Mouse (Mus musculus) spleen, postnatal 14 days (tissue): ENCODE results near the gene 9330161L09Rik.
"Not testable (repeated sequence)": the region's sequence is repeated elsewhere in the genome, so short reads cannot be mapped to it uniquely, and the experiment has no call there.

Experiments used
- DNase-seq, 2 experiments: peaks; one replicate each; pipeline ENCODE4 v3.0.0; 2021 to 2022; ENCODE audit warnings: low spot score in 2 of 2

The 9330161L09Rik gene

GRCm38 (mm10) chr12:103407720-103408119 lies at the start of gene 9330161L09Rik:
Gene 9330161L09Rik, minus strand, starts transcription at chr12:103407820.
- no peak for DNase-seq

- DNase-seq: no peak
Observed at GRCm38 (mm10) chr12:103457140-103457539, 49.5 kb upstream of the 9330161L09Rik start, which contains the start of gene Ifi27l2b. Gene Ifi27l2b, minus strand, starts transcription at chr12:103457223.

- not testable (repeated sequence) for DNase-seq
Observed at GRCm38 (mm10) chr12:103456727-103457126, 49.1 kb upstream of the 9330161L09Rik start.

- DNase-seq: no peak
Observed at GRCm38 (mm10) chr12:103453361-103453760, 45.7 kb upstream of the 9330161L09Rik start.

- DNase-seq: no peak
Observed at GRCm38 (mm10) chr12:103445060-103445459, 37.4 kb upstream of the 9330161L09Rik start.

GRCm38 (mm10) chr12:103444261-103444660 lies 36.6 kb upstream of the 9330161L09Rik start:
- not testable (repeated sequence) for DNase-seq

- no peak for DNase-seq
Observed at GRCm38 (mm10) chr12:103443524-103443923, 35.9 kb upstream of the 9330161L09Rik start, which contains the start of gene Ifi27l2a. Gene Ifi27l2a, minus strand, starts transcription at chr12:103443680.

GRCm38 (mm10) chr12:103437601-103438000 lies 30.0 kb upstream of the 9330161L09Rik start:
- DNase-seq: no peak

GRCm38 (mm10) chr12:103434861-103435260 lies 27.2 kb upstream of the 9330161L09Rik start:
- DNase-seq: no peak

- DNase-seq: peak in 1 of 2 experiments; percentile 28
Observed at GRCm38 (mm10) chr12:103433986-103434731, 26.5 kb upstream of the 9330161L09Rik start, which contains the start of gene Ifi27. Gene Ifi27, plus strand, starts transcription at chr12:103434211.

GRCm38 (mm10) chr12:103433430-103433829 lies 25.8 kb upstream of the 9330161L09Rik start:
- no peak for DNase-seq

GRCm38 (mm10) chr12:103426710-103427109 lies 19.1 kb upstream of the 9330161L09Rik start:
- DNase-seq: no peak

- peak; percentile 92 to 95 for DNase-seq
Observed at GRCm38 (mm10) chr12:103425729-103426470, 18.3 kb upstream of the 9330161L09Rik start, which contains the start of gene Ddx24. Gene Ddx24, minus strand, starts transcription at chr12:103425830.

GRCm38 (mm10) chr12:103425016-103425728 lies 17.6 kb upstream of the 9330161L09Rik start:
- DNase-seq: no peak

- no peak for DNase-seq
Observed at GRCm38 (mm10) chr12:103408144-103408543, 524 bp upstream of the 9330161L09Rik start.

- DNase-seq: no peak
Observed at GRCm38 (mm10) chr12:103404131-103404530, 3.5 kb downstream of the 9330161L09Rik start.

- no peak for DNase-seq
Observed at GRCm38 (mm10) chr12:103396751-103397150, 10.9 kb downstream of the 9330161L09Rik start.

GRCm38 (mm10) chr12:103395486-103396275 lies 11.9 kb downstream of the 9330161L09Rik start:
- DNase-seq: no peak

- no peak for DNase-seq
Observed at GRCm38 (mm10) chr12:103393528-103393927, 14.1 kb downstream of the 9330161L09Rik start.

GRCm38 (mm10) chr12:103391098-103391497 lies 16.5 kb downstream of the 9330161L09Rik start:
- DNase-seq: no peak

- no peak for DNase-seq
Observed at GRCm38 (mm10) chr12:103389982-103390381, 17.6 kb downstream of the 9330161L09Rik start.
